Mouse (Mus musculus): ENCODE results near the gene Znrf3.

- no peak for TF ChIP-seq POLR2AphosphoS2 (IDR thresholded peaks at IDR 0.05; ENCODE audit: insufficient read length, low read depth)
- no peak for TF ChIP-seq POLR2A (IDR thresholded peaks at IDR 0.05; ENCODE audit: insufficient read length, low read depth)
- no peak for TF ChIP-seq CEBPB (IDR thresholded peaks at IDR 0.05; ENCODE audit: insufficient read depth, poor library complexity, severe bottlenecking)
- no peak for TF ChIP-seq MAX (IDR thresholded peaks at IDR 0.05; ENCODE audit: low read depth)
- no peak for TF ChIP-seq MYOD1 (IDR thresholded peaks at IDR 0.05; ENCODE audit: control insufficient read depth in 1 of 3, insufficient read length in 2 of 3, low read depth in 2 of 3)
- no peak for TF ChIP-seq E2F4 (IDR thresholded peaks at IDR 0.05; ENCODE audit: insufficient read depth)
- no peak for TF ChIP-seq TCF12 (IDR thresholded peaks at IDR 0.05; ENCODE audit: insufficient read depth, poor library complexity, severe bottlenecking)
- no peak for TF ChIP-seq USF1 (IDR thresholded peaks at IDR 0.05; ENCODE audit: low read depth)
Measured at GRCm38 (mm10) chr11:5429396-5430190, 15.1 kb downstream of the Znrf3 start.

Data from myocyte (in vitro differentiated cells).